Mouse (Mus musculus) neural tube, embryonic 11.5 days (tissue): Measurements from ENCODE around the gene Rtn1. TPM values are rescaled to one million over a fixed set of nuclear protein-coding genes. Genes with fewer than 3 reads are reported as not detected.

Source experiments
- ATAC-seq: fragments of 200-750 bp; cut with Nextera tagmentation; 2 replicates; pipeline ENCODE4 v1.8.0; 2017; ENCODE audit warnings: moderate number of reproducible peaks, mild to moderate bottlenecking, moderate TSS enrichment, moderate library complexity; ENCODE audit not compliant: insufficient read depth, low FRiP score, low TSS enrichment
- DNase-seq: peaks from one replicate; pipeline ENCODE4 v3.0.0-alpha.2; 2015; ENCODE audit warnings: low spot score
- H3K27ac ChIP-seq: fragments of 300-500 bp; sonication (generic); 2 replicates; pipeline ENCODE4 v1.5.1; 2014; ENCODE audit warnings: low read depth, mild to moderate bottlenecking, low read length
- H3K27me3 ChIP-seq: fragments of 300-500 bp; sonication (generic); 2 replicates; pipeline ENCODE4 v1.6.1; 2014; ENCODE audit warnings: mild to moderate bottlenecking, low read length, mixed read lengths; ENCODE audit not compliant: control insufficient read depth, insufficient read depth
- H3K36me3 ChIP-seq: fragments of 300-500 bp; sonication (generic); 2 replicates; pipeline ENCODE4 v1.6.1; 2014; ENCODE audit warnings: mild to moderate bottlenecking, low read length, moderate library complexity, mixed read lengths; ENCODE audit not compliant: control insufficient read depth, insufficient read depth
- H3K4me1 ChIP-seq: fragments of 300-500 bp; sonication (generic); 2 replicates; pipeline ENCODE4 v1.6.1; 2014; ENCODE audit warnings: low read length, mixed read lengths; ENCODE audit not compliant: control insufficient read depth, insufficient read depth
- H3K4me2 ChIP-seq: fragments of 300-500 bp; sonication (generic); 2 replicates; pipeline ENCODE4 v1.6.1; 2014; ENCODE audit warnings: low read depth, mild to moderate bottlenecking, moderate library complexity
- H3K4me3 ChIP-seq: fragments of 300-500 bp; sonication (generic); 2 replicates; pipeline ENCODE4 v1.5.1; 2014; ENCODE audit warnings: low read depth, low read length
- H3K9ac ChIP-seq: fragments of 300-500 bp; sonication (generic); 2 replicates; pipeline ENCODE4 v1.6.1; 2014; ENCODE audit warnings: mild to moderate bottlenecking, low read length
- H3K9me3 ChIP-seq: fragments of 300-500 bp; sonication (generic); 2 replicates; pipeline ENCODE4 v1.6.1; 2016; ENCODE audit warnings: low read length; ENCODE audit not compliant: control insufficient read depth
- WGBS: fragments of 180-500 bp; shearing (Covaris S2); extraction: QIAGEN DNeasy Blood & Tissue Kit; methylation state at CpG from one replicate; pipeline ENCODE4 v1.1.7; 2014; 5-methylcytosine and 5-hydroxymethylcytosine counted together
- polyA plus RNA-seq: library from polyadenylated mRNA; unstranded; fragments of >200 nt; fragmentation: Nextera tagmentation; extraction: Ambion mirVana; gene quantifications from 2 replicates; pipeline ENCODE4 v1.2.1, GENCODE M21; 2014

Gene Rtn1
- polyA plus RNA-seq, 1 experiment from 2014 or later = 504 TPM

DNA sequence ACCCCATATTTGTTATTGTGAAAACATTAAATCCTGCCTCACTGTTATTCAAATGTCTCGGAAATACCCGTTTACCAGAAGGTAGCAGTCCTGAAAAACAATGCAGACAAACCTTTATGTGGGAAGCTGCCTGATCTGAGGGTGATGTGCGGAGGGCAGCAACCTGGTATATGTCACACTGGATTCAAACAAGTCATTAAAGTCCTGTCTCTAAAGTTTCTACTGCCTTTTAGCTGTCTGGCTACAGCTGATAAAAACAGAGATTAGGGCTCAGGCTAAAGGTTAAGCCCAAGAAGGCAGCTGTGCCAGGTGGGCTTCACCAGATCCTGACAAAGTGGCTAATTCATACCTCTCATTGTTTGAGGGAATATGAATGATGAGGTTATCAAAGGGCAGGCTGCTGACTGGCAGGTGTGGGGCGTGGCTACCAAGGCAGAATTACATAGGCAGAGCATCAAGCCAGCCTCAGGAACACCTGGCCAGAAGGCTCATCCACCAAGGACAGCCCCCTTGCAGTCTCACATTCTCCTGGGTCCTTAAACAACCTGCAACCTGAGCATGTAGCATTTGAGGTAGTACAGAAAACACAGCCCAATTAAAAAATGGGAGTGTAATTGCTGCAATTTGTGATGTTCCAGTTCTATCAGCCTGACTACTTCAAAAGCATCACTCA lies 121.4 kb downstream of the Rtn1 start:
- H3K27me3 ChIP-seq = no peaks in the 10 kb centered on the region
- H3K27ac ChIP-seq = no peak overlapping the region
- WGBS = 80% methylated on average over 4 of the region's 4 CpGs
- H3K4me1 ChIP-seq = no peaks in the 10 kb centered on the region
- no peaks in the 10 kb centered on the region for H3K36me3 ChIP-seq
- DNase-seq (no peak), ATAC-seq (no peak)
- H3K9me3 ChIP-seq = no peaks in the 10 kb centered on the region
- no peak overlapping the region for H3K9ac ChIP-seq
- no peak overlapping the region for H3K4me2 ChIP-seq
- no peak overlapping the region for H3K4me3 ChIP-seq

DNA sequence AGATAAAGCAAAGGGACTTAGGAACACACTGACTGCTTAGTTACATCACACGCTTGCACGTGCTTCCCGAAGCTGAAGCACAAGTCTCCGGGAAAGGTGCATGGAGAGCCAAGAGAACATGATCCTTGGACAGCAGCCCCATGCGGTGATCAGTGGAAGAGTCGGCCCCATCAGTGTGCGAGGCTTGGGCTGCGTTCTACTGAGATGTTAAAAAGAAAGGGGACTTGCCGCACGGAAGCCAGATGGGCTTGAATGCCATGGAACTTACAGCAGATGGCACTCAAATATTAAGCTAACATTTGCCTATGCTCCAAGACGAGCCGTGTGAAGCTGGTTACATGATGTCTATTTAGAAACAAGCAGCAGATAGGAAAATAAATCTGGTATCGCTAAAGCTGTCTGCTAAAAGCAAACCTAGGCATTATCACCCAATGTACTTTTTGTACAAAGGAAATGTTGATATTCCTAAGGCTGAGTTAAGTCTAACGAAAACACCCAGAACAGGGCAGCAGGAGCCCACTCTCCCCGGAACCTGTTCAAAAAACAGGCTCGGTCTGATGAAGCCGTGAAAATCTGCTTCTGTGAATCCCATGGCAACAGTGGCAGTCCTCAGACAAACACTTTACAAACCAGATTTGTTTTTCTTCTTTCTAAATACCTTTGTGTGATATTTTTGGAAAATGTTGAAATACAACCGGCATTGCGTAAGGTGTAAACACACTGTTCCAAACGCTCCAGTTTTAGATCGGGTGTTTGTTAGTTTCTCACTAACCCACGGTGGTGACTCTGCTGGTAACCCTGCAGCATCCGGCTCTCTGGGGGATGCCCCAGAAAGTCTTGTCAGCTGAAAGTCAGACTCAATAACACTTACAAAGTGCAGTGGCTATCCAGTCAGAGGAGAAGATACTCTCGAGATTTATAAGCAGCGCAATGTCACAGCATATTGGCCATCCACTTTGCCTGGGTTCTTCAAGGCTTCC lies 123.2 kb downstream of the Rtn1 start:
- no peak for DNase-seq
- Histone ChIP-seq H3K4me3 (no peak overlapping the region), H3K36me3 (no peaks in the 10 kb centered on the region), H3K4me1 (no peaks in the 10 kb centered on the region), H3K27me3 (no peaks in the 10 kb centered on the region), H3K9ac (no peak overlapping the region), H3K27ac (no peak overlapping the region), H3K9me3 (no peaks in the 10 kb centered on the region), H3K4me2 (no peak overlapping the region)
- ATAC-seq = no peak
- 82% methylated on average over 25 of the region's 25 CpGs for whole genome bisulfite sequencing

DNA sequence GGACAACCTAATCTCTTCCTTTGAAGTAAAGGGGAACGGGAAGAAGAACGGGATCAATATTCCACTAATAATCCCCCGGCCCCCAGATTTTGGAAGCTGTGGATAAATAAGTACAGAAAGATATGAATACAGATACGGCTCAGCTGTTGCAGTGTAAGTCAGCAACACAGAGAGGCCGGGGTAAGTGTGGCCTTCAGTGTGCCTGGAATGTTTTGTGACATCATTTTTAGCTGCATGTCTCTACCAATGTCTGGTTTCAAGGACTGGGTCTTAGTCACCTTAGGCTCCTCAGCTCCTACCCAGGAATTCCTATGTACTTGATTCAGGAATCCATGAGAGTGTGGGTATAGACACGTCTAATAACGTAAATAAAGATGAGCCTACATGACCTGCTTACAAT lies 124.3 kb downstream of the Rtn1 start:
- DNase-seq = no peak
- no peak overlapping the region for H3K9ac ChIP-seq
- H3K36me3 ChIP-seq = no peaks in the 10 kb centered on the region
- H3K27me3 ChIP-seq = no peaks in the 10 kb centered on the region
- no peaks in the 10 kb centered on the region for H3K4me1 ChIP-seq
- no peaks in the 10 kb centered on the region for H3K9me3 ChIP-seq
- no peak overlapping the region for H3K4me2 ChIP-seq
- no peak overlapping the region for H3K4me3 ChIP-seq
- ATAC-seq = no peak
- 93% methylated on average over 7 of the region's 7 CpGs for WGBS
- H3K27ac ChIP-seq = no peak overlapping the region

DNA sequence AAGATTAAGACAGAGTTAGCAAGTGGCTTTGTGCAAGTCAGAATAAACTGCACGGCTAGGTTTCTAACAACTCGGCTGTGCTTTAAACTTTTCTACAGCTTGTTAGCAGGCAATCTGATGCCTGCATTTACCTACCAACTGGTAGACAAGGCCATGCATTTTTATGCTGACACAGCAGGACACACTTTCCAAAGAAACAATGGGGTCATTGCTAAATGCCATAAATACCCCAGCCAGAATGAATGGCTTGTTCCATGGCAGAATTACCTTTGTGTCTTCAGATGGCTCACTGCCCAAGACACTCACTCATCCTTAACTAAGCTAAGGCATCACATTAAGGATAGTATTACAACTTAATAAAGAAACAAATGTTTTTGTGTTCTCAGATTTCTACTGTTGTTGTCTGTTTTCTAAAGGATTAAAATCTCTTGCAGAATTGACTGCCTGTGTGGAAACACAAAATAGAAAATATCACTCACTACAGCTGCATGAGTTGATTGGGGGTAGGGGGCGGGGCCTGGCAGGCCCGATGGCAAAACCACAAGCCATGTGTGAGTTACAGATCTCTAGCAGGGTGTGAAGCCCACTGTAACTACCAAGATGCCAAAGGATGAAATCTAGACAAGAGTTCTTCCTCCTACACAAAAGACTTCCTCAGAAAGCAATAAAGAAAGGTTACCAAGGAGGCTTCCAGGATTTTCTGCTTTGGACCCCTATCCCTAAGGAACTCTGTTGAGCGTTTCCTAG lies 129.6 kb downstream of the Rtn1 start:
- Histone ChIP-seq H3K27ac (no peak overlapping the region), H3K36me3 (no peaks in the 10 kb centered on the region), H3K27me3 (no peaks in the 10 kb centered on the region), H3K4me3 (no peak overlapping the region), H3K9me3 (no peaks in the 10 kb centered on the region), H3K4me2 (no peak overlapping the region), H3K4me1 (no peaks in the 10 kb centered on the region), H3K9ac (no peak overlapping the region)
- ATAC-seq = no peak
- DNase-seq = no peak
- 61% methylated on average over 5 of the region's 5 CpGs for WGBS

DNA sequence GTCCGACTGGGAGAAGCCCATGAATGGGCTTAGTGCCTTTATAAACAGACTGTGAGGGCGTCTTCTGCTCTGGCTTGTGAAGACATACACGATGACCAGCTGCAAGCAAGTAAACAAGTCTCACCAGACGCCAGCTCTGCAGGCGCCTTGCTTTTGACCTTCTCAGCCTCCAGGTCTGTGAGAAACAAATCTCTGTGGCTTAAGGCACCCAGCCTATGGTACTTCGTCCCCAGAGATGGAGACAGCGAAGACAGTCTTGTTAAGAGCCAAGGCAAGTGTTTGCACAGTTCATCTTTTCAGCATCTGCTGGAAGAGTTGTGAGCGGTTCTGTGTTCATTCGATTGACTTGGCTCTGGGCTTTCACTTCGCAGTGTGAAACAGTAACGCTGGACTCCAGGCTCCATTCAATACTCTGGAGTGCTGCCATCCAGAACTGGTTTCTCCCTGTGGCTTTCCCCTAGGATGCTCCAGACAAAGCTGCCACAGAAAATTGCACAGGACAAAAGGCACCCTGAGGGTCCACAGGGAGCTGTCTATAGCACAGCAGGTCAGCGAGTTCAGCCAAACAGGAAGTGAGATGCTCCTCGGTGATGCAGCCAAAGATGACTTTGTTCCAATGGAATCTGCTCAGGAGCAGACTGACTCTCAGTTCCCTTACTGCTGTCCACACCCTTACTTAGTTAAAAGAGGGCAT lies 135.0 kb downstream of the Rtn1 start:
- no peaks in the 10 kb centered on the region for H3K4me1 ChIP-seq
- H3K9me3 ChIP-seq = no peaks in the 10 kb centered on the region
- WGBS = 74% methylated on average over 13 of the region's 13 CpGs
- H3K27me3 ChIP-seq = no peaks in the 10 kb centered on the region
- no peak overlapping the region for H3K4me3 ChIP-seq
- ATAC-seq (no peak), DNase-seq (no peak)
- H3K36me3 ChIP-seq = no peaks in the 10 kb centered on the region
- H3K9ac ChIP-seq = no peak overlapping the region
- H3K27ac ChIP-seq = no peak overlapping the region
- H3K4me2 ChIP-seq = no peak overlapping the region

DNA sequence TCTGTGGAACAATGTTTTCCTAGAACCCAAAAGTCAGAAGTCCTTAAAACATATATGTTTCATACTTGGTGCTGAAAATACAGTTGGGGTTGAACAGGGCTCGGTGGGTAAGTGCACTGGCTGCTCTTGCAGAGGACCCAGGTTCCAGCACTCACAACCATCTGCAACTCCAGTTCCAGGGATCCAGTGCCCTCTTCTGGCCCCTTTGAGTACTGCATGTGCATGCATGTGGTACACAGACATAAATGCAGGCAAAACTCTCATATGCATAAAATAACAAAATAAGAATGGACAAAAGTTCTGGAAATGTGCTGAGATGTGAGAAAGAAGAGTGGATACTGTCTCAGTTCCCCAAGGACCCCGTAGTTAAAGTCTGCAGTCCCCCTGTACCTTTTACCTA lies 141.2 kb downstream of the Rtn1 start:
- WGBS = 81% methylated on average over 2 of the region's 2 CpGs
- H3K4me2 ChIP-seq = no peak overlapping the region
- no peak overlapping the region for H3K9ac ChIP-seq
- no peaks in the 10 kb centered on the region for H3K9me3 ChIP-seq
- no peaks in the 10 kb centered on the region for H3K4me1 ChIP-seq
- no peaks in the 10 kb centered on the region for H3K27me3 ChIP-seq
- no peaks in the 10 kb centered on the region for H3K36me3 ChIP-seq
- no peak overlapping the region for H3K4me3 ChIP-seq
- ATAC-seq (no peak), DNase-seq (no peak)
- H3K27ac ChIP-seq = no peak overlapping the region

DNA sequence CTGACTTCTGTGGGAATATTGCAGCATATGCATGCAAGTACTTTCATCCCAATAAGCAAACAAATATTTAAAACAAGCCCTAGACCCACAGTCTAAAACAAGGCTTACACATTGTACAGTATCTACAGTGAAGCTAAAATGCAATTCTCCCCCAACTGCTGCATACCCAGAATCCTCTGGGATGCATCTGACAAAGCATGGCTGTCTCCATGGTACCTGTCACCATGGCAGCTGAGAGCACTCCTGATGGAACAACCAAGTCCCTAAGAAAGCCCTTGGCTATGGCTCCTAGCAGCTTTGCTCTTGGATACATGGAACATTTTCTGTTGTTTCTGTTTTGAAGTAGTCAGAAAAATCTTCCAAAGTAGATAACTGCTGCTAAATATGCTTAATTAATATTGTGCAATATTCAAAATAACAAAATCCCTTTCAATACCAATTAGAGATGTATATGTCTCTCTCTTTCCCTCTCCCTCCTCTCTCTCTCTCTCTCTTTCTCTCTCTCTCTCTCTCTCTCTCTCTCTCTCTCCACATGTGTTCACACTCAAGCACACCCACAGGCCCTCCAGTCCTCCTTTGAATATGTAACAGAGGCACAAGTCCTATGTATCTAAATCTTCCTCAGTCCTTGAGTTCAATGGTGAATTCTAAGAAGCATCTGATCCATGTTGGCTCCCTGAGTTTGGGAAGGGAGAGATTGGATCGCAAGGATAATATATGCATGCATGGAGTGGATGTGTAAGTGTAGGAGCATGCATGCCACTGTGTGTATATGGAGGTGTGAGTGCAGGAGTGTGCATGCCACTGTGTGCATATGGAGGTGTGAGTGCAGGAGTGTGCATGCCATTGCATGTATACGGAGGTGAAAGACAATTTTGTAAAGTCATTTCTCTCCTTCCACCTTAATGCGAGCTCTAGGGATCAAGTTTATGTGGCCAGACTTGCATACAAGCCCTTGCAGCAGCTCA lies 143.3 kb downstream of the Rtn1 start:
- 87% methylated on average over 3 of the region's 3 CpGs for WGBS
- no peak for ATAC-seq
- DNase-seq = peak; percentile 38
- no peaks in the 10 kb centered on the region for H3K36me3 ChIP-seq
- no peak overlapping the region for H3K9ac ChIP-seq
- no peak overlapping the region for H3K4me3 ChIP-seq
- H3K9me3 ChIP-seq = no peaks in the 10 kb centered on the region
- no peaks in the 10 kb centered on the region for H3K27me3 ChIP-seq
- H3K4me1 ChIP-seq = no peaks in the 10 kb centered on the region
- no peak overlapping the region for H3K4me2 ChIP-seq
- H3K27ac ChIP-seq = no peak overlapping the region
